Mouse (Mus musculus) heart, postnatal 0 days (tissue): ENCODE measurements at regions not wholly inside any gene's neighbourhood (a gene's known extent, or its start where the extent isn't known, plus 50 kb on each side); places are given as distances from the start of the nearest gene placed in this dataset.

Experiments used
- CTCF ChIP-seq: IDR thresholded peaks from 2 replicates; pipeline ENCODE4 v1.5.1; 2016; ENCODE audit warnings: antibody characterized with exemption, control low read depth, low read depth
- EP300 ChIP-seq: IDR thresholded peaks from 2 replicates; pipeline ENCODE4 v1.6.1; 2016; ENCODE audit warnings: antibody characterized with exemption, low read depth

GRCm38 (mm10) chr10:97381586-97381985, 97.8 kb upstream of the Dcn start:
- TF ChIP-seq CTCF (no peak), EP300 (no peak)
